Mouse (Mus musculus) lung, embryonic 14.5 days (tissue): ENCODE data around the gene Slc6a21. TPM values are rescaled to one million over a fixed set of nuclear protein-coding genes. Genes with fewer than 3 reads are reported as not detected.

Experiments
- ATAC-seq: fragments of 200-750 bp; cut with Nextera tagmentation; 2 replicates; pipeline ENCODE4 v1.8.0; 2017; ENCODE audit warnings: mild to moderate bottlenecking, moderate TSS enrichment, moderate library complexity; ENCODE audit not compliant: insufficient read depth
- DNase-seq: peaks from one replicate; pipeline ENCODE4 v3.0.0-alpha.2; 2015
- H3K27ac ChIP-seq: fragments of 300-500 bp; sonication (generic); 2 replicates; pipeline ENCODE4 v1.5.1; 2014; ENCODE audit warnings: low read depth, mild to moderate bottlenecking, moderate library complexity
- H3K27me3 ChIP-seq: fragments of 300-500 bp; sonication (generic); 2 replicates; pipeline ENCODE4 v1.6.1; 2014; ENCODE audit warnings: low read length, control low read depth; ENCODE audit not compliant: insufficient read depth
- H3K36me3 ChIP-seq: fragments of 300-500 bp; sonication (generic); 2 replicates; pipeline ENCODE4 v1.6.1; 2014; ENCODE audit warnings: control low read depth; ENCODE audit not compliant: insufficient read depth
- H3K4me1 ChIP-seq: fragments of 300-500 bp; sonication (generic); 2 replicates; pipeline ENCODE4 v1.6.1; 2014; ENCODE audit warnings: antibody characterized with exemption, control low read depth; ENCODE audit not compliant: insufficient read depth
- H3K4me2 ChIP-seq: fragments of 300-500 bp; sonication (generic); 2 replicates; pipeline ENCODE4 v1.6.1; 2014; ENCODE audit warnings: mild to moderate bottlenecking
- H3K4me3 ChIP-seq: fragments of 300-500 bp; sonication (generic); 2 replicates; pipeline ENCODE4 v1.5.1; 2014; ENCODE audit warnings: low read depth, low read length
- H3K9ac ChIP-seq: fragments of 300-500 bp; sonication (generic); 2 replicates; pipeline ENCODE4 v1.6.1; 2014
- H3K9me3 ChIP-seq: fragments of 300-500 bp; sonication (generic); 2 replicates; pipeline ENCODE4 v1.6.1; 2016; ENCODE audit warnings: low read depth, low read length, control low read depth
- CTCF ChIP-seq: IDR thresholded peaks from 2 replicates; pipeline ENCODE4 v1.5.1; 2016; ENCODE audit warnings: antibody characterized with exemption, low read depth
- WGBS: fragments of 180-500 bp; shearing (Covaris S2); extraction: QIAGEN DNeasy Blood & Tissue Kit; methylation state at CpG from one replicate; pipeline ENCODE4 v1.1.7; 2014; 5-methylcytosine and 5-hydroxymethylcytosine counted together
- polyA plus RNA-seq: library from polyadenylated mRNA; unstranded; fragments of >200 nt; fragmentation: Nextera tagmentation; extraction: Ambion mirVana; gene quantifications from 2 replicates; pipeline ENCODE4 v1.2.1, GENCODE M21; 2014

Slc6a21 gene
- polyA plus RNA-seq, 1 experiment from 2014 or later = not detected

DNA sequence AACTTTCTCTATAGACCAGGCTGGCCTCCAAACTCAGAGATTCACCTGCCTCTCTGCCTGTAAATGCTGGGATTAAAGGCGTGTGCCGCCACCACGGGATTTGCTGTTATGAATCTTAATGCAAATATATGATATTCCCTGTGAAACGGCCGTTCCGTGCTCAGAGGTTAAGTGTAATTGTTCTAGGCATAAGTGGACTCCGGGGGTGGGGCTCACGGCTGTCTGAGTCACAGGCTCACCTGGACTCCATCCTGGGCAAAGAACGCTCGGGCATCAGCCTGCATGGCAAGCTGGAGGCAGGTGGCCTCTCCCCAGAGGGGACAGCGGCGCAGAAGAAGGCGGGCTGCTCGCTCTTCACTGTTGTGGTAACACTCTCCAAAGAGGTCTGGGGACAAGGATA, 39.2 kb downstream of the Slc6a21 start:
- no peak overlapping the region for H3K4me3 ChIP-seq
- no peak overlapping the region for H3K9ac ChIP-seq
- DNase-seq (no peak), ATAC-seq (no peak)
- H3K36me3 ChIP-seq = peaks cover 15% of the 10 kb centered on the region
- no peak overlapping the region for H3K27ac ChIP-seq
- 0 out of 2 replicates have a peak, but pooled peaks cover 3% of the 10 kb centered on the region for H3K4me1 ChIP-seq
- H3K9me3 ChIP-seq = no peaks in the 10 kb centered on the region
- 85% methylated on average over 14 of the region's 14 CpGs for WGBS
- TF ChIP-seq CTCF = no peak
- no peak overlapping the region for H3K4me2 ChIP-seq
- no peaks in the 10 kb centered on the region for H3K27me3 ChIP-seq

DNA sequence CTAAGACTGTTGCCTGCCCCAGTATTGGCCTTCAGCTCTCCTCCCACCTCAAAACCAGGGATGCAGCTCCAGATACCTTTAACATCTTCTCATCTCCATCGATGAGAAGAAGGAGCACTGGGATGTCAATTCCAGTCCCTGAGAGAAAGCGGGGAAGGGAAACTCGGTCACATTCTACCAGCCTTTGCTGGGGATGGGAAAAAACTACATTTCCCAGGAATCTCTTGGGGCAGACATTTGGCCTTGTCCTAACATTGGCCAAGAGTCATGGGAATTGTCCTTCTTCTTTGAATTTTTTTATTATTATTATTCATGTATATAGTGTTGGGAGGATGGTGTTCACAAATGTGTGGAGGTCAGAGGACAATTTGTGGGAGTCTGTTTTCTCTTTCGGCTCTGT, 44.9 kb downstream of the Slc6a21 start:
- no peak overlapping the region for H3K27ac ChIP-seq
- no peak overlapping the region for H3K4me2 ChIP-seq
- no peak for TF ChIP-seq CTCF
- no peak overlapping the region for H3K4me3 ChIP-seq
- no peaks in the 10 kb centered on the region for H3K4me1 ChIP-seq
- H3K27me3 ChIP-seq = no peaks in the 10 kb centered on the region
- H3K9ac ChIP-seq = no peak overlapping the region
- no peak for ATAC-seq
- H3K36me3 ChIP-seq = peaks cover 26% of the 10 kb centered on the region
- no peaks in the 10 kb centered on the region for H3K9me3 ChIP-seq
- DNase-seq = no peak
- 77% methylated on average over 4 of the region's 4 CpGs for WGBS

DNA sequence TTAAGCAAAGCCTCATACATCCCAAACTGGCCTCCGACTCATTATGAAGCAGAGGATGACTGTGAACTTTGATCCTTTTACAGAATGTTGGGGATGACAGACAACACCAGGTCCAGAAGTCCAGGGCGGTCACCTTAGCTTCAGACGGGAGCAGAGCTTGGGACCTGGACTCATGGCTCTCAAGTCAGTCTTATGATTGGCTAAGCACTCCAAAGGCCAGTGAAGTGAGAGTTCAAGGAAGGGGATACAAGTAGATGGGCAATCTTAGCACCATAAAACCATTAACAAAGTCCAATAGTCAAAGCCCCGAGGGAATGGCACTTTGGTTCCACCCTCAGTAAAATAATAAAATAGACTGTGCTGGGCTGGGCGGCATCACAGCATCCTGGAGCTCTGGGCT, 45.8 kb downstream of the Slc6a21 start:
- no peak overlapping the region for H3K27ac ChIP-seq
- DNase-seq = no peak
- no peak overlapping the region for H3K4me2 ChIP-seq
- no peaks in the 10 kb centered on the region for H3K9me3 ChIP-seq
- no peaks in the 10 kb centered on the region for H3K4me1 ChIP-seq
- H3K36me3 ChIP-seq = peaks cover 26% of the 10 kb centered on the region
- WGBS = 91% methylated on average over 5 of the region's 5 CpGs
- H3K9ac ChIP-seq = no peak overlapping the region
- no peaks in the 10 kb centered on the region for H3K27me3 ChIP-seq
- no peak for ATAC-seq
- TF ChIP-seq CTCF = no peak
- no peak overlapping the region for H3K4me3 ChIP-seq

DNA sequence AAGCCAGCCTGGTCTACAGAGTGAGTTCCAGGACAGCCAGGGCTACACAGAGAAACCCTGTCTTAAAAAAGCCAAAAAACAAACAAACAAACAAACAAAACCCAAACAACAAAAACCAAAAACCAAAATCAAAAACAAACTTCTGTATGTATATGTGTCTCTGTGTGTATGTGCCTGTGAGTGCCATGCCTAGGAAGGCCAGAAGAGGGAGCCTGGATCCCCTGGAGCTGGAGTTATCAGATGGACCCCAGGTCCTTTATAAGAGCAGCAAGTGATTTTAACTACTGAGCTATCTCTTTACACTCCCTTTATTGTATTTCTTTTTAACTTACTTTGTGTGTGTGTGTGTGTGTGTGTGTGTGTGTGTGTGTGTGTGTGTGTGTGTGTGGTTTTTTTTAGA, 48.5 kb downstream of the Slc6a21 start:
- DNase-seq (no peak), ATAC-seq (no peak)
- H3K27ac ChIP-seq = no peak overlapping the region
- no peaks in the 10 kb centered on the region for H3K4me1 ChIP-seq
- no peak overlapping the region for H3K4me2 ChIP-seq
- H3K9ac ChIP-seq = no peak overlapping the region
- H3K27me3 ChIP-seq = no peaks in the 10 kb centered on the region
- H3K4me3 ChIP-seq = no peak overlapping the region
- TF ChIP-seq CTCF = peak; percentile 31
- H3K36me3 ChIP-seq = peaks cover 16% of the 10 kb centered on the region
- no peaks in the 10 kb centered on the region for H3K9me3 ChIP-seq

DNA sequence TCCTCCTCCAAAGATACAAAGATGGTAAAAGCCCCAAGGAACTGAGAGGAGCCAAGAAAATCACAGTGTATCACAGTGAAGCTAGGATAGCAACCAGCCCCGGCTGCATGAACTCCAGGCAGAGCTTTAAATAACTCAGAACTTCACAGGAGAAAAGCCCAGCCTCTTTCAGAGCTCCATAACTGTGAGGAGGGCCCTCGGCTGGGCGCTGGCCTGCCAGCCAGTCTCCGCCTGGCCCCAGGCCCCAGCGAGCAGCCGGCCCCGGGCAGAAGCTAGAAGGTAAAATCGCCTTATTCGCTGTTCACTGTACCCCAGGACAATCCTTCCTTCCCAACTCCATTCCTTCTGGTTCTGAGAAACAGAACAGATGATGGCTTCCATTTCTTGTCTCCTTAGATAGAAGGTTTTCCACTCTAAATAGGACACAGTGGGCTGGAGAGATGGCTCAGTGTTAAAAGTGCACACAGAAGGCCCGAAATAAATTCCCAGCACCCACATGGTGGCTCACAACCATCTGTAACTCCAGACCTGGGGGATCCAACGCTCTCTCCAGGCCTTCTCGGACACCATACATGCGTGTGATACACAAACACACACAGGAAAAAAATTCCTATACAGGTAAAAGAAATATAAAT, 51.6 kb downstream of the Slc6a21 start:
- no peak for TF ChIP-seq CTCF
- H3K27ac ChIP-seq = no peak overlapping the region
- WGBS = 79% methylated on average over 13 of the region's 13 CpGs

DNA sequence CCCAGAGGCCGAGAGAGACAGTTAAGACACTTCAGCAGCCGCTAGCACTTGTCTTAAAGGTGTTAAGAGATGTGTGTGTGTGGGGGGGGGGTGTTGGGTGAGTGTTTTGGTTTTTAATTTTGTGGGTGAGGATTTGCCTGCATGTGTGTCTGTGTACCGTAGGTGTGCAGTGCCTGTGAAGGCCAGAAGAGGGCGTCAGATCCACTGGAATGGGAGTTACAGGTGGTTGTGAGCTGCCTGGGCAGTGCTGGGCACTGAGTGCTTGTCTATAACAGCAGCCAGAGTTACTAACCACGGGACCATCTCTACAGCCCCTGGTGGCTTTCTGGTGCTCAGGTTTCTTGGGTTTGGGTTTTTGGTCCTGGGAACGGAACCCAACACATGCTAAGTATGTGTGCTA, 54.2 kb downstream of the Slc6a21 start:
- Histone ChIP-seq H3K4me3 (no peak overlapping the region), H3K9ac (no peak overlapping the region), H3K4me2 (no peak overlapping the region), H3K9me3 (no peaks in the 10 kb centered on the region), H3K4me1 (peaks cover 15% of the 10 kb centered on the region), H3K27me3 (no peaks in the 10 kb centered on the region), H3K36me3 (no peaks in the 10 kb centered on the region), H3K27ac (no peak overlapping the region)
- ATAC-seq (no peak), DNase-seq (no peak)
- WGBS = 70% methylated on average over 6 of the region's 6 CpGs
- peak; percentile 33 for TF ChIP-seq CTCF

More for the DNA sequence above, 51.6 kb downstream of the Slc6a21 start:
- H3K9ac ChIP-seq = no peak overlapping the region
- no peak overlapping the region for H3K4me3 ChIP-seq
- H3K9me3 ChIP-seq = no peaks in the 10 kb centered on the region
- peaks cover 9% of the 10 kb centered on the region for H3K36me3 ChIP-seq
- ATAC-seq (no peak), DNase-seq (no peak)
- H3K27me3 ChIP-seq = no peaks in the 10 kb centered on the region
- no peak overlapping the region for H3K4me2 ChIP-seq
- H3K4me1 ChIP-seq = peaks cover 9% of the 10 kb centered on the region

DNA sequence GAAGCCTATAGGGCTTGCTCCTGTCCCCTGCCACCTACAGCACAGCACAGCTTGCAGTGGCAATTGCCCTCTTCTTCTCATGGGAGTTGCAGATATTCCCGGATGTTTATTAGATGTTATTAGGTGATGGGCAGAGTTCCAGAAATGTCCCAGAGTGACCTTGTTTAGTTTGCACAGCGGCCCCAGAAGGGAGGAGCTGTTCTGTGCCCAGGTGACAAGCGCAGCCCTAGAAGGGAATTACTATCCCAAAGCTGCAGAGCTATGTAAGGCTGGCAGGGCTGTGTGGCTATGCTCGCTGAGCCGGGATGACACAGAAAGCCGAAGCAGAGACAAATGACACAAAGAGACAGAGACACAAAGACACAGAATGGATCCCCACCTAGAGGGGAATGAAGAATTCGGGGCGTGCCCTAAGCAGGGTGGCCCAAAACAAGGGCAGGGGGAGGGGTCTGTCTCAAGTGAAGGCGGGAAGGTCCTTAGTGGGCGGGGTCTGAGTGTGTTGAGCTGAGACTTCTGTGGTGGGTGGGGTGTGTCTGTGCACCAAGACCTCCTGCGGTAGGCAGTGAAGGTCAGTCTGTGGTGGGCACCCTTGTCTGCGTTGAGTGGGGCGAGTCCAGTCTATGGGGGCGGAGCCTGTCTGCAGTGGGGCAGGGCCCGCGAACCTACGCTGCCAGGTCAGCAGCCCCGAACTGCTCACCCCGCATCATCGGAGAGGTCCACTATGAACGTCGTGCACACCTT, 55.5 kb downstream of the Slc6a21 start:
- DNase-seq = peak; percentile 84
- WGBS = under 1% methylated on average over 22 of the region's 22 CpGs

More for the DNA sequence above, 55.5 kb downstream of the Slc6a21 start:
- H3K36me3 ChIP-seq = no peaks in the 10 kb centered on the region
- H3K4me2 ChIP-seq = peak overlapping the region; percentile 93
- H3K27me3 ChIP-seq = no peaks in the 10 kb centered on the region
- TF ChIP-seq CTCF = no peak
- H3K4me3 ChIP-seq = peak overlapping the region; percentile 70
- H3K9me3 ChIP-seq = no peaks in the 10 kb centered on the region
- H3K4me1 ChIP-seq = peaks cover 15% of the 10 kb centered on the region
- peak overlapping the region; percentile 93 for H3K27ac ChIP-seq
- H3K9ac ChIP-seq = peak overlapping the region; percentile 70
- ATAC-seq = peak; percentile 75
